ENCODE assay signal across 8 mouse cellular contexts in the genomic region with DNA sequence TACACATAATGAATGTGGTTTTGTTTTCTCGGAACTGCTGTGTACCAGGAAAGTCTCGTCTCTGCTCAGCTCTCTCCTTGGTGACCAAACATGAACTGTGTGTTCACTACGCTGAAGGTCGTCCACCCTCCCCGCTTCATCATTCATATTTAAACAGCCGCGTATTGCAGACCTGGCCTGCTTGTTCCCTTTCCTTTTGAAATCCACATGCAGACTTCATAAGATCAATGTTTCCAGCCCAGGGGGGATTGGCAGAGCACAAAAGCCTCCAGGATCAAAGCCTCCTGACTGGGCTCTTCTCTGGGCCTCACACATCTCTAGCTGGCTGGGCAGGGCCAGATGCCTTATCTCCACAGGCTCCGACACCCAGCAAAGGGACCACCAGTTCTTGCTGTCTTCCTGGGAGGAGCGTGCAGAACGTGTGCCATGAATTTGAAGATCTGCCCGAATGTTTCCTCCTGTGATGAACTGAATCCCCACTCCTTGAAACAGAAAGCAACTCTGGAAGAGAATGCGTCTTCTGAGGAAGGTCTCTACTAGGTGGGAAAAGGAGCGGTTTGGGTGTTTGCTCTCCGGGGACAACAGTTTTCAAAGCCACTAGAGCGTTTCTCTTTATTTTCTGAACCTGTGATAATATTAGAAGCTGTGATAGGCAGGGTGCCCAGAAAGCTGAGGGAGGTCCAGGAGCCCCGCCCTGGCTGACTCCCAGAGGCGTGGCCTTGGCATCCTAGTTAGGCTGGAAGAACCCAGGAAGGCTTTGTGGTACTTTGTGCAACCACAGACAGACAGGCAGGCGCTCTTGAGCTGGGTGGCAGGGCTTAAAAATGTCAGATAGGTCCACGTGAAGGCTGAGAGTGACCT. TPM values are rescaled to one million over a fixed set of nuclear protein-coding genes. Genes with fewer than 3 reads are reported as not detected.
DNase-seq lines count a peak whose midpoint lies in the region; ATAC-seq and TF ChIP-seq lines count a peak whose summit lies in the region.

No protein-coding gene starts in this region.

- no peak for TF ChIP-seq POLR2A in liver, adult 2 months (IDR thresholded peaks at IDR 0.05; ENCODE audit: extremely low read depth, insufficient read depth, low read length)

- no peak overlapping the region for H3K4me3 ChIP-seq in forebrain, embryonic 14.5 days (ENCODE audit: low read depth, low read length)
- H3K4me3 ChIP-seq in forebrain, embryonic 12.5 days (replicated peaks) = no peak overlapping the region
- no peak overlapping the region for H3K4me3 ChIP-seq in liver, adult 2 months (ENCODE audit: insufficient read depth, low read depth, low read length)

- WGBS in forebrain, embryonic 14.5 days = 57% methylated on average over 19 of the region's 19 CpGs
- 67% methylated on average over 19 of the region's 19 CpGs for WGBS in forebrain, embryonic 12.5 days
- WGBS in liver, adult 2 months = 33% methylated on average over 19 of the region's 19 CpGs

- H3K27me3 ChIP-seq in forebrain, embryonic 14.5 days (replicated peaks; ENCODE audit: control insufficient read depth, insufficient read depth, low read length) = no peaks in the 10 kb centered on the region
- no peaks in the 10 kb centered on the region for H3K27me3 ChIP-seq in forebrain, embryonic 12.5 days
- H3K27me3 ChIP-seq in liver, adult 2 months (ENCODE audit: control insufficient read depth, insufficient read depth, low read length) = no peaks in the 10 kb centered on the region

- DNase-seq in forebrain, embryonic 14.5 days (ENCODE audit: low spot score) = peak; percentile 35
- peak; percentile 89 for DNase-seq in liver, adult 2 months (ENCODE audit: extremely low read depth, low read depth, low spot score)
- peak; percentile 16 for DNase-seq in naive thymus-derived CD4-positive, alpha-beta T cell, adult 2 months (ENCODE audit: low read depth)
- no peak for DNase-seq in gastrocnemius, postnatal 36 days
- DNase-seq in frontal cortex, postnatal 14 days (ENCODE audit: low spot score in 2 of 2) = no peak

- 0 out of 2 replicates have a peak, but pooled peaks have one; percentile 0 for TF ChIP-seq CTCF in liver, adult 2 months (IDR thresholded peaks at IDR 0.05; ENCODE audit: low read depth, low read length)

- H3K9me3 ChIP-seq in forebrain, embryonic 14.5 days (replicated peaks; ENCODE audit: control insufficient read depth, low read length) = 0 out of 2 replicates have a peak, but pooled peaks cover 3% of the 10 kb centered on the region
- H3K9me3 ChIP-seq in forebrain, embryonic 12.5 days = peaks cover 16% of the 10 kb centered on the region

- no peaks in the 10 kb centered on the region for H3K36me3 ChIP-seq in forebrain, embryonic 14.5 days (ENCODE audit: control insufficient read depth, insufficient read depth, low read length)
- H3K36me3 ChIP-seq in forebrain, embryonic 12.5 days (replicated peaks) = no peaks in the 10 kb centered on the region
- H3K36me3 ChIP-seq in liver, adult 2 months (ENCODE audit: control insufficient read depth, insufficient read depth, low read length) = no peaks in the 10 kb centered on the region

- H3K4me1 ChIP-seq in forebrain, embryonic 14.5 days (ENCODE audit: control insufficient read depth, insufficient read depth, low read length) = 0 out of 2 replicates have a peak, but pooled peaks cover 3% of the 10 kb centered on the region
- H3K4me1 ChIP-seq in forebrain, embryonic 12.5 days = peaks cover 9% of the 10 kb centered on the region
- H3K4me1 ChIP-seq in liver, adult 2 months (ENCODE audit: control insufficient read depth, insufficient read depth, low read length) = peaks cover 3% of the 10 kb centered on the region; the same call in 1 of the 2 replicates

- no peak overlapping the region for H3K4me2 ChIP-seq in forebrain, embryonic 14.5 days (ENCODE audit: low read length)
- H3K4me2 ChIP-seq in forebrain, embryonic 12.5 days = no peak overlapping the region

- H3K79me2 ChIP-seq in liver, adult 2 months (ENCODE audit: control insufficient read depth, insufficient read depth, low read length) = no peaks in the 10 kb centered on the region

- ATAC-seq in forebrain, embryonic 14.5 days = peak; percentile 40; the same call in 1 of the 2 replicates
- no peak for ATAC-seq in forebrain, embryonic 12.5 days (ENCODE audit: low FRiP score)
- peak; percentile 46 for ATAC-seq in CD4-positive, CD25-positive, alpha-beta regulatory T cell, adult 4 months
- peak; percentile 95 for ATAC-seq in erythroid progenitor cell, adult 5-6 weeks (replicated peaks; ENCODE audit: low FRiP score, poor library complexity, severe bottlenecking)

- no peak overlapping the region for H3K27ac ChIP-seq in forebrain, embryonic 14.5 days (ENCODE audit: low read depth, low read length)
- H3K27ac ChIP-seq in forebrain, embryonic 12.5 days = no peak overlapping the region
- peak overlapping the region; percentile 69 for H3K27ac ChIP-seq in liver, adult 2 months (replicated peaks; ENCODE audit: insufficient read depth, low read depth, low read length)

- intact Hi-C loops in gastrocnemius, postnatal 36 days (cut with DNase I) = loop anchor here (10.0 kb wide), 1 partner anchor 195 kb away; no protein-coding TSS in a partner anchor

- H3K9ac ChIP-seq in forebrain, embryonic 14.5 days (ENCODE audit: low read length) = 0 out of 2 replicates have a peak overlapping the region, but pooled peaks have one; percentile 7
- no peak overlapping the region for H3K9ac ChIP-seq in forebrain, embryonic 12.5 days
- H3K9ac ChIP-seq in liver, adult 2 months (ENCODE audit: low read depth, low read length) = no peak overlapping the region; the same call in 1 of the 2 replicates

RNA-seq across cellular contexts. Expression of a gene that starts 10.0 kb away (rescaled TPM):
- 0.08 and 0.22 TPM in 2 replicates for polyA plus RNA-seq in forebrain, embryonic 14.5 days (2014; fragmentation: Nextera tagmentation; extraction: Ambion mirVana)
- polyA plus RNA-seq in forebrain, embryonic 12.5 days (2016; fragmentation: Nextera tagmentation; extraction: Ambion mirVana) = 0.13 and 0.14 TPM in 2 replicates
- polyA plus RNA-seq in CD4-positive, CD25-positive, alpha-beta regulatory T cell, adult 4 months (2017; shearing (Covaris generic)) = 1 to 10 TPM; 1.6 to 5.5 TPM
- total RNA-seq in erythroid progenitor cell, adult 5-6 weeks (2015; ENCODE audit: low replicate concordance) = 19.7 and 20.9 TPM in 2 replicates
- 29.5 and 46.1 TPM in 2 replicates for total RNA-seq in erythroid progenitor cell, adult 5-6 weeks (2017; ENCODE audit: low replicate concordance)
- total RNA-seq in liver, adult 2 months (2014; rRNA removed) = 3.8 and 4.8 TPM in 2 replicates
- polyA plus RNA-seq in liver, adult 2 months (2012; rRNA removed) = 0.81 and 1.6 TPM in 2 replicates
- total RNA-seq in gastrocnemius, postnatal 36 days (2021) = 1 to 10 TPM; 3.1 to 3.8 TPM

RNA-seq across cellular contexts. Expression of a gene that starts 12.9 kb away (rescaled TPM):
- polyA plus RNA-seq in forebrain, embryonic 14.5 days (2014; fragmentation: Nextera tagmentation; extraction: Ambion mirVana) = 154 and 173 TPM in 2 replicates
- polyA plus RNA-seq in forebrain, embryonic 12.5 days (2016; fragmentation: Nextera tagmentation; extraction: Ambion mirVana) = 158 and 173 TPM in 2 replicates
- polyA plus RNA-seq in CD4-positive, CD25-positive, alpha-beta regulatory T cell, adult 4 months (2017; shearing (Covaris generic)) = 1 to 10 TPM; 3.3 to 8.5 TPM
- 285 and 316 TPM in 2 replicates for total RNA-seq in erythroid progenitor cell, adult 5-6 weeks (2015; ENCODE audit: low replicate concordance)
- total RNA-seq in erythroid progenitor cell, adult 5-6 weeks (2017; ENCODE audit: low replicate concordance) = 129 and 154 TPM in 2 replicates
- 43.0 and 45.5 TPM in 2 replicates for total RNA-seq in liver, adult 2 months (2014; rRNA removed)
- 144 and 157 TPM in 2 replicates for polyA plus RNA-seq in liver, adult 2 months (2012; rRNA removed)
- 10 to 100 TPM; 57.9 to 61.2 TPM for total RNA-seq in gastrocnemius, postnatal 36 days (2021)

Comparison
In these comparisons a context has a peak if more than half of its experiments do, and no peak if none do; other contexts are left out.
1. DNase-seq: peak in forebrain, embryonic 14.5 days (single experiment), liver, adult 2 months (single experiment) and naive thymus-derived CD4-positive, alpha-beta T cell, adult 2 months (single experiment); none in gastrocnemius, postnatal 36 days (0 of 2) and frontal cortex, postnatal 14 days (0 of 2).
2. RNA of a gene that starts 12.9 kb away (polyA plus RNA-seq): 158 to 173 TPM in forebrain, embryonic 12.5 days, 154 to 173 TPM in forebrain, embryonic 14.5 days and 144 to 157 TPM in liver, adult 2 months; 3.3 to 8.5 TPM in CD4-positive, CD25-positive, alpha-beta regulatory T cell, adult 4 months; every median in the first group is over 10 times any median in the second.